In the genomic region with DNA sequence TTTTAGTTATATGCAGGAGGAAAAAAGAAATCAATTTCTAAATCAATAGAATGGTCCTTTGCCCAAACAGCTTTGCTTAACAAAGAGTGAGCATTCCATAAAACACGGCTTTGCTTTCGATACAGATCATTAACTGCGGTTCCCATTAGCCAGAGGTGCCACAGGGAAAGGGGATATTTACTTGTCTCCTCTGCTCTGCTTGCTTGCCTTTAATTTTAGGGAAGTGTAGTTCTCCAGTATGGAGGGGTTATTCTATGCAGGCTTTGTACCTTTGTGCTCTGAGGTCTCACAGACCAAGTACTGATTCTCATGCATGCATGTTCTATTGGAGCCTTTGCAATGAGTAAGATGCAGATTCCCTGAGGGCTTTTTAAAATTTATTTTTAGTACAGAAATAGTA, we compare ENCODE assay signal across 23 mouse cellular contexts.
A peak's percentile ranks its signal among the peaks of the same experiment; 100 is the strongest.
DNase-seq lines count a peak whose midpoint lies in the region; ATAC-seq and TF ChIP-seq lines count a peak whose summit lies in the region.
"Had no signal": no experiment of that assay in that cellular context is flagged by ENCODE, and none has a peak within 500 bp of the region (broad histone marks: within the 10 kb centered on the region; RNA-seq: fewer than 3 reads in every experiment).

No protein-coding gene starts in this region.

- H3K4me3 ChIP-seq in kidney, embryonic 14.5 days (ENCODE audit: low read length) = no peak overlapping the region
- H3K4me3 ChIP-seq in midbrain, postnatal 0 days (ENCODE audit: low read depth, low read length) = no peak overlapping the region
- H3K4me3 ChIP-seq in midbrain, embryonic 11.5 days (ENCODE audit: low read depth, low read length) = no peak overlapping the region
- no peak overlapping the region for H3K4me3 ChIP-seq in hindbrain, embryonic 15.5 days
- no peak overlapping the region for H3K4me3 ChIP-seq in neural tube, embryonic 14.5 days (ENCODE audit: low read depth, low read length)
- H3K4me3 ChIP-seq: embryonic facial prominence, embryonic 12.5 days; erythroblast, embryonic 14.5 days; forebrain, embryonic 12.5 days; midbrain, embryonic 10.5 days had no signal

- no peak for DNase-seq in kidney, postnatal 25 days
- peak; percentile 19 for DNase-seq in midbrain, postnatal 0 days (ENCODE audit: low spot score)
- no peak for DNase-seq in midbrain, embryonic 11.5 days (ENCODE audit: low spot score, missing footprints)
- no peak for DNase-seq in layer of hippocampus, postnatal 25 days (ENCODE audit: extremely low spot score in 1 of 2, low spot score in 1 of 2)
- no peak for DNase-seq in retina, postnatal 1 day
- DNase-seq: adrenal gland, adult 2 months; B cell, adult 2 months; cerebellum, adult 11-12 months; cerebellum, postnatal 10 days; heart, postnatal 36 days; kidney, adult 8-10 months; thymus, postnatal 14 days had no signal

- H3K9ac ChIP-seq in kidney, embryonic 14.5 days (ENCODE audit: low read depth, low read length) = no peak overlapping the region
- no peak overlapping the region for H3K9ac ChIP-seq in midbrain, postnatal 0 days (replicated peaks; ENCODE audit: low read length, poor library complexity, severe bottlenecking)
- H3K9ac ChIP-seq in midbrain, embryonic 11.5 days (ENCODE audit: low read length) = no peak overlapping the region
- no peak overlapping the region for H3K9ac ChIP-seq in hindbrain, embryonic 15.5 days
- H3K9ac ChIP-seq in neural tube, embryonic 14.5 days (replicated peaks; ENCODE audit: low read depth, low read length) = no peak overlapping the region
- H3K9ac ChIP-seq: embryonic facial prominence, embryonic 12.5 days; forebrain, embryonic 12.5 days had no signal

- no peaks in the 10 kb centered on the region for H3K36me3 ChIP-seq in kidney, embryonic 14.5 days (ENCODE audit: control insufficient read depth, insufficient read depth, low read length)
- H3K36me3 ChIP-seq in midbrain, postnatal 0 days (ENCODE audit: insufficient read depth, low read length) = no peaks in the 10 kb centered on the region
- no peaks in the 10 kb centered on the region for H3K36me3 ChIP-seq in midbrain, embryonic 11.5 days (ENCODE audit: control insufficient read depth, insufficient read depth, low read length)
- H3K36me3 ChIP-seq in hindbrain, embryonic 15.5 days = no peaks in the 10 kb centered on the region
- no peaks in the 10 kb centered on the region for H3K36me3 ChIP-seq in neural tube, embryonic 14.5 days (ENCODE audit: control insufficient read depth, insufficient read depth, low read length)
- H3K36me3 ChIP-seq: embryonic facial prominence, embryonic 12.5 days; forebrain, embryonic 12.5 days; G1E; midbrain, embryonic 10.5 days had no signal

- H3K9me3 ChIP-seq in kidney, embryonic 14.5 days (ENCODE audit: control insufficient read depth, low read length) = no peaks in the 10 kb centered on the region
- H3K9me3 ChIP-seq in midbrain, postnatal 0 days (ENCODE audit: low read length) = no peaks in the 10 kb centered on the region
- H3K9me3 ChIP-seq in midbrain, embryonic 11.5 days (ENCODE audit: control insufficient read depth, low read length) = no peaks in the 10 kb centered on the region
- H3K9me3 ChIP-seq in hindbrain, embryonic 15.5 days = no peaks in the 10 kb centered on the region
- no peaks in the 10 kb centered on the region for H3K9me3 ChIP-seq in neural tube, embryonic 14.5 days (ENCODE audit: control insufficient read depth, low read length)
- H3K9me3 ChIP-seq: embryonic facial prominence, embryonic 12.5 days; forebrain, embryonic 12.5 days; G1E; midbrain, embryonic 10.5 days had no signal

- no peaks in the 10 kb centered on the region for H3K27me3 ChIP-seq in kidney, embryonic 14.5 days (ENCODE audit: control insufficient read depth, insufficient read depth, low read length)
- no peaks in the 10 kb centered on the region for H3K27me3 ChIP-seq in midbrain, postnatal 0 days (ENCODE audit: insufficient read depth, low read length)
- H3K27me3 ChIP-seq in midbrain, embryonic 11.5 days (ENCODE audit: control insufficient read depth, insufficient read depth, low read length) = no peaks in the 10 kb centered on the region
- H3K27me3 ChIP-seq in hindbrain, embryonic 15.5 days = no peaks in the 10 kb centered on the region
- H3K27me3 ChIP-seq in neural tube, embryonic 14.5 days (ENCODE audit: control insufficient read depth, insufficient read depth, low read length) = no peaks in the 10 kb centered on the region
- H3K27me3 ChIP-seq: CH12.LX; embryonic facial prominence, embryonic 12.5 days; forebrain, embryonic 12.5 days had no signal

- TF ChIP-seq CTCF in midbrain, postnatal 0 days (IDR thresholded peaks at IDR 0.05) = no peak

- H3K27ac ChIP-seq in kidney, embryonic 14.5 days (ENCODE audit: low read depth, low read length) = no peak overlapping the region
- H3K27ac ChIP-seq in midbrain, postnatal 0 days (ENCODE audit: low read depth, low read length) = no peak overlapping the region
- H3K27ac ChIP-seq in midbrain, embryonic 11.5 days (ENCODE audit: low read depth, low read length) = no peak overlapping the region
- no peak overlapping the region for H3K27ac ChIP-seq in hindbrain, embryonic 15.5 days (replicated peaks)
- peak overlapping the region; percentile 6; the same call in 1 of the 2 replicates for H3K27ac ChIP-seq in neural tube, embryonic 14.5 days (ENCODE audit: low read depth, low read length)
- H3K27ac ChIP-seq: embryonic facial prominence, embryonic 12.5 days; forebrain, embryonic 12.5 days; macrophage; midbrain, embryonic 10.5 days had no signal

- WGBS in kidney, embryonic 14.5 days = 35% methylated on average over 3 of the region's 3 CpGs
- WGBS in midbrain, postnatal 0 days = 66% methylated on average over 3 of the region's 3 CpGs
- WGBS in midbrain, embryonic 11.5 days = 83% methylated on average over 3 of the region's 3 CpGs
- 47% methylated on average over 3 of the region's 3 CpGs for WGBS in hindbrain, embryonic 15.5 days
- WGBS in neural tube, embryonic 14.5 days = 36% methylated on average over 3 of the region's 3 CpGs

- no peak overlapping the region for H3K4me2 ChIP-seq in kidney, embryonic 14.5 days (replicated peaks; ENCODE audit: low read depth, low read length)
- no peak overlapping the region for H3K4me2 ChIP-seq in midbrain, postnatal 0 days (ENCODE audit: low read depth, low read length, poor library complexity, severe bottlenecking)
- H3K4me2 ChIP-seq in midbrain, embryonic 11.5 days = no peak overlapping the region
- H3K4me2 ChIP-seq in hindbrain, embryonic 15.5 days = no peak overlapping the region
- no peak overlapping the region for H3K4me2 ChIP-seq in neural tube, embryonic 14.5 days (ENCODE audit: low read depth, low read length)
- H3K4me2 ChIP-seq: embryonic facial prominence, embryonic 12.5 days; forebrain, embryonic 12.5 days had no signal

- peak; percentile 89 for ATAC-seq in kidney, embryonic 14.5 days (ENCODE audit: low FRiP score, low TSS enrichment)
- no peak for ATAC-seq in midbrain, postnatal 0 days (ENCODE audit: low FRiP score)
- ATAC-seq in midbrain, embryonic 11.5 days (ENCODE audit: low FRiP score) = no peak
- ATAC-seq in hindbrain, embryonic 15.5 days (ENCODE audit: low FRiP score, low read depth) = 0 out of 2 replicates have a peak, but pooled peaks have one; percentile 34
- peak; percentile 54; the same call in 1 of the 2 replicates for ATAC-seq in neural tube, embryonic 14.5 days (ENCODE audit: low read depth)
- ATAC-seq: lung, postnatal 0 days had no signal

- H3K4me1 ChIP-seq in kidney, embryonic 14.5 days (ENCODE audit: control insufficient read depth, insufficient read depth, low read length) = no peaks in the 10 kb centered on the region
- peaks cover 5% of the 10 kb centered on the region; the same call in 1 of the 2 replicates for H3K4me1 ChIP-seq in midbrain, postnatal 0 days (ENCODE audit: insufficient read depth, low read length)
- no peaks in the 10 kb centered on the region for H3K4me1 ChIP-seq in midbrain, embryonic 11.5 days (ENCODE audit: control insufficient read depth, insufficient read depth, low read length)
- peaks cover 9% of the 10 kb centered on the region for H3K4me1 ChIP-seq in hindbrain, embryonic 15.5 days (replicated peaks)
- 0 out of 2 replicates have a peak, but pooled peaks cover 11% of the 10 kb centered on the region for H3K4me1 ChIP-seq in neural tube, embryonic 14.5 days (ENCODE audit: control insufficient read depth, insufficient read depth, low read length)
- H3K4me1 ChIP-seq: embryonic facial prominence, embryonic 12.5 days; forebrain, embryonic 12.5 days; midbrain, embryonic 10.5 days had no signal

Comparison
In these comparisons a context has a peak if more than half of its experiments do, and no peak if none do; other contexts are left out.
1. ATAC-seq: peak in kidney, embryonic 14.5 days (single experiment), hindbrain, embryonic 15.5 days (single experiment) and neural tube, embryonic 14.5 days (single experiment); none in midbrain, postnatal 0 days (single experiment) and midbrain, embryonic 11.5 days (single experiment).